Mouse (Mus musculus): Measurements from ENCODE around the gene Arl13b.

GRCm38 (mm10) chr16:62786621-62787331 is 60.1 kb downstream of the Arl13b start, which contains the start of gene Nsun3:
- no peak for TF ChIP-seq CTCF (conservative IDR thresholded peaks at IDR 0.05; ENCODE audit: low read length)
- TF ChIP-seq POU5F1 (IDR thresholded peaks at IDR 0.05; ENCODE audit: borderline replicate concordance, low read length) = no peak
- TF ChIP-seq NANOG (IDR thresholded peaks at IDR 0.05; ENCODE audit: borderline replicate concordance, low read length) = no peak
